Mouse (Mus musculus): Measurements from ENCODE around the gene Tmprss6.

DNA sequence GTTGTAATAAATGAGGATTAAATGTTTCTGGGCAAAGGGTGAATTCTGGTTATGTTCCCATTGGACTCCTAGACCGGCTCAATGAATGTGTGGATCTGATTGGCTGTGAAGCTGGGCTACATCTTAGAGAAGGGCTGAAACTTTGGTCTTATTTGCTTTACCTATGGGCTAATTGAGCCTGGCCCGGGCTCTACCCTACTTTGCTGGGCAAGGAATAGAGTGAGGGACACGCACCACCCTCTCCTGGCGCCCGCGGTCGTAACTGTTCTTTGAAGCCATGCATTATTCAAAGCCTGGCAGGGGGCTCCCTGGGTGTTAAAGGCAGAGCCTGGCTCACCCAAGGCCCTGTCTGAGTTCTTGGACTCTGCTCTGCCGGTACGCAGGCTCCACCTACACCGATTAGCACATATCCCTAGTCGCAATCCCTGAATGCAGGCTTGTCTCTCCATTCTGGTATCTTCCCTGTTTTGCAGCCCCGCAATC is 58.8 kb downstream of the Tmprss6 start:
- TF ChIP-seq POLR2A (IDR thresholded peaks at IDR 0.05; ENCODE audit: insufficient read depth, low read depth, low read length) = no peak
- no peak for TF ChIP-seq CTCF (IDR thresholded peaks at IDR 0.05; ENCODE audit: insufficient read depth, low read depth, low read length)

Measured in olfactory bulb, adult 2 months (tissue).